Mouse (Mus musculus) erythroblast, embryonic 14.5 days (primary cell): ENCODE results near the gene Fsd1l. TPM values are rescaled to one million over a fixed set of nuclear protein-coding genes. Genes with fewer than 3 reads are reported as not detected.
"Not testable (repeated sequence)": the region's sequence is repeated elsewhere in the genome, so short reads cannot be mapped to it uniquely, and the experiment has no call there.

Source experiments
- H3K27me3 ChIP-seq: 2 replicates; pipeline ENCODE4 v1.6.1; 2012; ENCODE audit warnings: inconsistent platforms; ENCODE audit not compliant: control insufficient read depth
- H3K36me3 ChIP-seq: 2 replicates; pipeline ENCODE4 v1.6.1; 2012; ENCODE audit warnings: mild to moderate bottlenecking, inconsistent platforms; ENCODE audit not compliant: control insufficient read depth
- H3K4me1 ChIP-seq: 2 replicates; pipeline ENCODE4 v1.6.1; 2012; ENCODE audit warnings: inconsistent platforms; ENCODE audit not compliant: control insufficient read depth
- H3K4me3 ChIP-seq: replicated peaks from 2 replicates; pipeline ENCODE3; 2012; ENCODE audit warnings: moderate library complexity, mild to moderate bottlenecking, inconsistent platforms
- H3K9me3 ChIP-seq: 2 replicates; pipeline ENCODE4 v1.6.1; 2012; ENCODE audit warnings: low read length, inconsistent platforms, mixed read lengths; ENCODE audit not compliant: control insufficient read depth
- GATA1 ChIP-seq: IDR thresholded peaks from 2 replicates; pipeline ENCODE4 v1.6.1; 2012; ENCODE audit warnings: low read length, inconsistent platforms, mixed read lengths
- TAL1 ChIP-seq: IDR thresholded peaks from 3 replicates; pipeline ENCODE4 v1.6.1; 2012; ENCODE audit warnings: low read length, inconsistent platforms, mixed read lengths
- polyA plus RNA-seq: library from polyadenylated mRNA; stranded (reverse); fragments of >175 nt; gene quantifications from 2 replicates; pipeline ENCODE4 v1.2.3, GENCODE M21; 2012

Fsd1l gene
- polyA plus RNA-seq, 1 experiment, result not detected

- H3K9me3 ChIP-seq, result no peaks in the 10 kb centered on the region
- H3K27me3 ChIP-seq, result no peaks in the 10 kb centered on the region
- H3K4me1 ChIP-seq, result no peaks in the 10 kb centered on the region
- H3K4me3 ChIP-seq, result no peak overlapping the region
- TF ChIP-seq TAL1 (no peak), GATA1 (no peak)
- H3K36me3 ChIP-seq, result no peaks in the 10 kb centered on the region; the same call in 1 of the 2 replicates
Measured at GRCm38 (mm10) chr4:53658029-53658428, 26.8 kb downstream of the Fsd1l start.

GRCm38 (mm10) chr4:53660711-53661110 is 29.4 kb downstream of the Fsd1l start:
- no peaks in the 10 kb centered on the region for H3K36me3 ChIP-seq

GRCm38 (mm10) chr4:53682092-53682491 is 50.8 kb downstream of the Fsd1l start:
- H3K4me1 ChIP-seq, result no peaks in the 10 kb centered on the region
- H3K4me3 ChIP-seq, result no peak overlapping the region
- H3K27me3 ChIP-seq, result no peaks in the 10 kb centered on the region
- H3K9me3 ChIP-seq, result no peaks in the 10 kb centered on the region
- no peaks in the 10 kb centered on the region for H3K36me3 ChIP-seq
- TF ChIP-seq GATA1 (no peak), TAL1 (no peak)

More at GRCm38 (mm10) chr4:53660711-53661110, 29.4 kb downstream of the Fsd1l start:
- Histone ChIP-seq H3K27me3 (no peaks in the 10 kb centered on the region), H3K9me3 (no peaks in the 10 kb centered on the region), H3K4me3 (no peak overlapping the region), H3K4me1 (no peaks in the 10 kb centered on the region)
- TF ChIP-seq TAL1, result no peak
- no peak for TF ChIP-seq GATA1

- no peaks in the 10 kb centered on the region for H3K36me3 ChIP-seq
- no peak for TF ChIP-seq GATA1
- TF ChIP-seq TAL1, result no peak
- no peaks in the 10 kb centered on the region for H3K9me3 ChIP-seq
- no peak overlapping the region for H3K4me3 ChIP-seq
- H3K27me3 ChIP-seq, result no peaks in the 10 kb centered on the region
- no peaks in the 10 kb centered on the region for H3K4me1 ChIP-seq
Measured at GRCm38 (mm10) chr4:53688965-53689364, 57.7 kb downstream of the Fsd1l start.

- Histone ChIP-seq H3K4me1 (no peaks in the 10 kb centered on the region), H3K36me3 (no peaks in the 10 kb centered on the region; the same call in 1 of the 2 replicates), H3K27me3 (no peaks in the 10 kb centered on the region), H3K9me3 (no peaks in the 10 kb centered on the region), H3K4me3 (no peak overlapping the region)
- TF ChIP-seq GATA1, result no peak
- TF ChIP-seq TAL1, result no peak
Measured at GRCm38 (mm10) chr4:53691418-53691817, 60.1 kb downstream of the Fsd1l start.

- not testable (repeated sequence) for H3K36me3 ChIP-seq, H3K4me3 ChIP-seq, H3K27me3 ChIP-seq, H3K4me1 ChIP-seq, H3K9me3 ChIP-seq
Measured at GRCm38 (mm10) chr4:53709166-53709565, 77.9 kb downstream of the Fsd1l start.

- TF ChIP-seq GATA1 (no peak), TAL1 (no peak)
- Histone ChIP-seq H3K4me1 (peaks cover 14% of the 10 kb centered on the region), H3K4me3 (no peak overlapping the region), H3K27me3 (no peaks in the 10 kb centered on the region), H3K36me3 (no peaks in the 10 kb centered on the region), H3K9me3 (no peaks in the 10 kb centered on the region)
Measured at GRCm38 (mm10) chr4:53710021-53710420, 78.8 kb downstream of the Fsd1l start.

- Histone ChIP-seq H3K36me3 (no peaks in the 10 kb centered on the region), H3K9me3 (no peaks in the 10 kb centered on the region), H3K4me1 (peaks cover 19% of the 10 kb centered on the region), H3K4me3 (no peak overlapping the region), H3K27me3 (no peaks in the 10 kb centered on the region)
- TF ChIP-seq GATA1 (no peak), TAL1 (no peak)
Measured at GRCm38 (mm10) chr4:53710555-53711328, 79.5 kb downstream of the Fsd1l start.

- Histone ChIP-seq H3K9me3 (no peaks in the 10 kb centered on the region), H3K36me3 (no peaks in the 10 kb centered on the region), H3K4me3 (peak within 1 kb of the TSS; percentile 93), H3K4me1 (peaks cover 19% of the 10 kb centered on the region), H3K27me3 (no peaks in the 10 kb centered on the region)
- TF ChIP-seq TAL1, result no peak
- no peak for TF ChIP-seq GATA1
Measured at GRCm38 (mm10) chr4:53713704-53714050, 82.4 kb downstream of the Fsd1l start, which contains the start of gene Fktn. Fktn (plus strand) TSS chr4:53713998.
